Mouse (Mus musculus) lung, adult 2 months (tissue): ENCODE data around the gene Tarbp2. TPM values are rescaled to one million over a fixed set of nuclear protein-coding genes. Genes with fewer than 3 reads are reported as not detected.

Experiments used
- DNase-seq: peaks from one replicate; pipeline ENCODE4 v3.0.0; 2022
- H3K4me1 ChIP-seq: fragments of 200-500 bp; 2 replicates; pipeline ENCODE4 v1.6.1; 2011; ENCODE audit warnings: low read length; ENCODE audit not compliant: control insufficient read depth, insufficient read depth
- H3K4me3 ChIP-seq: fragments of 200-500 bp; replicated peaks from 2 replicates; pipeline ENCODE3; 2011; ENCODE audit warnings: low read depth, mild to moderate bottlenecking, control low read depth, low read length; ENCODE audit errors: extremely low read depth
- CTCF ChIP-seq: fragments of 200-500 bp; IDR thresholded peaks from 2 replicates; pipeline ENCODE4 v1.5.1; 2011; ENCODE audit warnings: mild to moderate bottlenecking, low read length, control low read depth; ENCODE audit not compliant: insufficient read depth
- POLR2A ChIP-seq: fragments of 200-500 bp; IDR thresholded peaks from 2 replicates; pipeline ENCODE4 v1.6.1; 2011; ENCODE audit warnings: low read depth, mild to moderate bottlenecking, control low read depth, low read length, borderline replicate concordance; ENCODE audit errors: extremely low read depth
- WGBS: fragments of 180-500 bp; shearing (Covaris S2); methylation state at CpG from one replicate; pipeline ENCODE4 v1.1.7; 2018; 5-methylcytosine and 5-hydroxymethylcytosine counted together
- polyA plus RNA-seq: library from polyadenylated mRNA; depleted of rRNA; stranded (reverse); fragments of >200 nt; gene quantifications from 2 replicates; pipeline ENCODE4 v1.2.3, GENCODE M21; 2012; rRNA removed

Gene Tarbp2
- 51.7 and 61.1 TPM in 2 replicates for polyA plus RNA-seq

GRCm38 (mm10) chr15:102517976-102518858 is at the start of gene Tarbp2:
Tarbp2 (plus strand) TSS chr15:102518192.
- TF ChIP-seq CTCF, result no peak
- TF ChIP-seq POLR2A, result peak; percentile 27; the same call in 1 of the 2 replicates
- under 1% methylated on average over 58 of the region's 60 CpGs for WGBS
- Histone ChIP-seq H3K4me1 (peaks cover 8% of the 10 kb centered on the region), H3K4me3 (peak within 1 kb of the TSS; percentile 86)
- DNase-seq, result peak; percentile 98

- Histone ChIP-seq H3K4me3 (no peak overlapping the region), H3K4me1 (peaks cover 10% of the 10 kb centered on the region)
- WGBS, result 94% methylated on average over 9 of the region's 9 CpGs
- no peak for TF ChIP-seq CTCF
- TF ChIP-seq POLR2A, result no peak
- DNase-seq, result no peak
Measured at GRCm38 (mm10) chr15:102468675-102469370, 49.2 kb upstream of the Tarbp2 start.

GRCm38 (mm10) chr15:102470183-102470604 is 47.8 kb upstream of the Tarbp2 start, which contains the start of gene Pcbp2:
Pcbp2 (plus strand) TSS chr15:102470539.
- Histone ChIP-seq H3K4me3 (peak within 1 kb of the TSS; percentile 80), H3K4me1 (peaks cover 10% of the 10 kb centered on the region)
- TF ChIP-seq CTCF (peak; percentile 75), POLR2A (no peak)
- peak; percentile 92 for DNase-seq
- under 1% methylated on average over 33 of the region's 40 CpGs for WGBS

GRCm38 (mm10) chr15:102470605-102471294 is 47.2 kb upstream of the Tarbp2 start:
- Histone ChIP-seq H3K4me1 (peaks cover 10% of the 10 kb centered on the region), H3K4me3 (peak overlapping the region; percentile 80)
- TF ChIP-seq POLR2A (peak; percentile 39; the same call in 1 of the 2 replicates), CTCF (no peak)
- DNase-seq, result peak; percentile 84
- WGBS, result under 1% methylated on average over 36 of the region's 67 CpGs

- TF ChIP-seq POLR2A, result no peak
- TF ChIP-seq CTCF, result no peak
- 1% methylated on average over 10 of the region's 10 CpGs for WGBS
- no peak for DNase-seq
Measured at GRCm38 (mm10) chr15:102471295-102471645, 46.7 kb upstream of the Tarbp2 start.

GRCm38 (mm10) chr15:102471727-102472126 is 46.3 kb upstream of the Tarbp2 start:
- TF ChIP-seq CTCF (no peak), POLR2A (no peak)
- DNase-seq, result no peak
- H3K4me1 ChIP-seq, result peaks cover 10% of the 10 kb centered on the region
- no peak overlapping the region for H3K4me3 ChIP-seq

More at GRCm38 (mm10) chr15:102471295-102471645, 46.7 kb upstream of the Tarbp2 start:
- Histone ChIP-seq H3K4me3 (peak overlapping the region; percentile 80), H3K4me1 (peaks cover 10% of the 10 kb centered on the region)

- Histone ChIP-seq H3K4me1 (peaks cover 10% of the 10 kb centered on the region), H3K4me3 (no peak overlapping the region)
- TF ChIP-seq POLR2A (no peak), CTCF (no peak)
- WGBS, result 36% methylated on average over 2 of the region's 2 CpGs
- no peak for DNase-seq
Measured at GRCm38 (mm10) chr15:102473246-102473645, 44.7 kb upstream of the Tarbp2 start.

- WGBS, result 83% methylated on average over 2 of the region's 2 CpGs
- TF ChIP-seq POLR2A (no peak), CTCF (no peak)
- Histone ChIP-seq H3K4me1 (peaks cover 10% of the 10 kb centered on the region), H3K4me3 (no peak overlapping the region)
- no peak for DNase-seq
Measured at GRCm38 (mm10) chr15:102474520-102474919, 43.5 kb upstream of the Tarbp2 start.

- H3K4me3 ChIP-seq, result no peak overlapping the region
- no peak for DNase-seq
- TF ChIP-seq CTCF, result no peak
- TF ChIP-seq POLR2A, result no peak
- 89% methylated on average over 3 of the region's 3 CpGs for WGBS
- no peaks in the 10 kb centered on the region for H3K4me1 ChIP-seq
Measured at GRCm38 (mm10) chr15:102483136-102483535, 34.9 kb upstream of the Tarbp2 start.
